Mouse (Mus musculus) heart, embryonic 11.5 days (tissue): ENCODE measurements around the gene Mrtfa. TPM values are rescaled to one million over a fixed set of nuclear protein-coding genes. Genes with fewer than 3 reads are reported as not detected.

ENCODE experiments used
- ATAC-seq: fragments of 200-750 bp; cut with Nextera tagmentation; replicated peaks from 2 replicates; pipeline ENCODE4 v1.8.0; 2017; ENCODE audit warnings: moderate library complexity; ENCODE audit not compliant: insufficient number of reproducible peaks, low FRiP score, low TSS enrichment
- H3K27ac ChIP-seq: fragments of 300-500 bp; sonication (generic); 2 replicates; pipeline ENCODE4 v1.5.1; 2014; ENCODE audit warnings: mild to moderate bottlenecking, low read depth, low read length
- H3K27me3 ChIP-seq: fragments of 300-500 bp; sonication (generic); 2 replicates; pipeline ENCODE4 v1.6.1; 2014; ENCODE audit warnings: mild to moderate bottlenecking, low read length, mixed read lengths; ENCODE audit not compliant: control insufficient read depth, insufficient read depth
- H3K36me3 ChIP-seq: fragments of 300-500 bp; sonication (generic); 2 replicates; pipeline ENCODE4 v1.6.1; 2014; ENCODE audit warnings: mild to moderate bottlenecking, low read length, moderate library complexity, mixed read lengths; ENCODE audit not compliant: control insufficient read depth, insufficient read depth
- H3K4me1 ChIP-seq: fragments of 300-500 bp; sonication (generic); 2 replicates; pipeline ENCODE4 v1.6.1; 2014; ENCODE audit warnings: low read length; ENCODE audit not compliant: control insufficient read depth, insufficient read depth
- H3K4me2 ChIP-seq: fragments of 300-500 bp; sonication (generic); 2 replicates; pipeline ENCODE4 v1.6.1; 2014; ENCODE audit warnings: mild to moderate bottlenecking, moderate library complexity
- H3K4me3 ChIP-seq: fragments of 300-500 bp; sonication (generic); 2 replicates; pipeline ENCODE4 v1.5.1; 2014; ENCODE audit warnings: low read depth, low read length
- H3K9ac ChIP-seq: fragments of 300-500 bp; sonication (generic); 2 replicates; pipeline ENCODE4 v1.6.1; 2014; ENCODE audit warnings: mild to moderate bottlenecking, low read depth, low read length, moderate library complexity
- H3K9me3 ChIP-seq: fragments of 300-500 bp; sonication (generic); replicated peaks from 2 replicates; pipeline ENCODE4 v1.6.1; 2016; ENCODE audit warnings: low read length; ENCODE audit not compliant: control insufficient read depth
- WGBS: fragments of 180-500 bp; shearing (Covaris S2); extraction: QIAGEN DNeasy Blood & Tissue Kit; methylation state at CpG from one replicate; pipeline ENCODE4 v1.1.7; 2014; ENCODE audit not compliant: insufficient replicate concordance; 5-methylcytosine and 5-hydroxymethylcytosine counted together
- polyA plus RNA-seq: library from polyadenylated mRNA; unstranded; fragments of >200 nt; fragmentation: Nextera tagmentation; extraction: Ambion mirVana; gene quantifications from 2 replicates; pipeline ENCODE4 v1.2.1, GENCODE M21; 2014

Mrtfa gene
- polyA plus RNA-seq, 1 experiment from 2014 or later: 20.9 TPM

GRCm38 (mm10) chr15:81044446-81044845 lies 146.1 kb downstream of the Mrtfa start:
- no peak for ATAC-seq
- peaks cover 24% of the 10 kb centered on the region for H3K4me1 ChIP-seq
- no peak overlapping the region for H3K4me2 ChIP-seq
- H3K36me3 ChIP-seq: no peaks in the 10 kb centered on the region; the same call in 1 of the 2 replicates
- H3K9ac ChIP-seq: no peak overlapping the region
- H3K9me3 ChIP-seq: no peaks in the 10 kb centered on the region
- WGBS: 89% methylated on average over 9 of the region's 9 CpGs
- H3K4me3 ChIP-seq: no peak overlapping the region
- H3K27me3 ChIP-seq: no peaks in the 10 kb centered on the region
- H3K27ac ChIP-seq: no peak overlapping the region

GRCm38 (mm10) chr15:81042276-81042931 lies 148.2 kb downstream of the Mrtfa start:
- peak overlapping the region; percentile 41; the same call in 1 of the 2 replicates for H3K27ac ChIP-seq
- H3K9me3 ChIP-seq: no peaks in the 10 kb centered on the region
- WGBS: 44% methylated on average over 13 of the region's 13 CpGs
- no peaks in the 10 kb centered on the region for H3K27me3 ChIP-seq
- no peaks in the 10 kb centered on the region; the same call in 1 of the 2 replicates for H3K36me3 ChIP-seq
- no peak for ATAC-seq
- no peak overlapping the region for H3K4me2 ChIP-seq
- H3K4me3 ChIP-seq: no peak overlapping the region
- H3K4me1 ChIP-seq: peaks cover 20% of the 10 kb centered on the region
- H3K9ac ChIP-seq: no peak overlapping the region

DNA sequence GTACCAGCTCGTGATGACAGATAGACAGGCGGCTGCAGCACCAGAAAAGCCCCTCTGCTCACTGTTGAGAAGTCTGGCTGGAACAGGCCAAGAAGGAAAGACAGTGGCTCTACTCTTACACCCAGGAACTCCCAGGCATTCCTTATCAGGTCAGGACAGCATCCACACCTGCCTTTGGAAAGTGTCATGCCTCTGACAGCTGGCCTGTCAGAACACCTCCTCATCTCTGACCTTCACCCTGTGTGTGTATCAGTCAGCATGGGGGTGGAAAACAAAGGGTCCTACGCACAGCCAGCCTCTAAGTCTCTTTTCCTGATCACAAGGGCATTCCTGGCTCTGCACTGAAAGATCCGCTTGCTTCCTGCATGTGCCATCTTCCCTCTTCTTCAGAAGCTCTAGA lies 148.8 kb downstream of the Mrtfa start:
- Histone ChIP-seq H3K36me3 (no peaks in the 10 kb centered on the region; the same call in 1 of the 2 replicates), H3K27me3 (no peaks in the 10 kb centered on the region), H3K9ac (no peak overlapping the region), H3K4me3 (no peak overlapping the region), H3K4me1 (peaks cover 17% of the 10 kb centered on the region), H3K4me2 (0 out of 2 replicates have a peak overlapping the region, but pooled peaks have one; percentile 4), H3K27ac (peak overlapping the region; percentile 41; the same call in 1 of the 2 replicates), H3K9me3 (no peaks in the 10 kb centered on the region)
- 28% methylated on average over 4 of the region's 4 CpGs for WGBS
- ATAC-seq: peak; percentile 49; the same call in 1 of the 2 replicates

GRCm38 (mm10) chr15:81038419-81038818 lies 152.1 kb downstream of the Mrtfa start:
- no peaks in the 10 kb centered on the region for H3K27me3 ChIP-seq
- H3K9me3 ChIP-seq: no peaks in the 10 kb centered on the region
- no peaks in the 10 kb centered on the region for H3K36me3 ChIP-seq
- H3K9ac ChIP-seq: no peak overlapping the region
- H3K4me2 ChIP-seq: no peak overlapping the region
- H3K4me3 ChIP-seq: no peak overlapping the region
- WGBS: 75% methylated on average over 5 of the region's 5 CpGs
- no peak overlapping the region for H3K27ac ChIP-seq
- ATAC-seq: no peak
- H3K4me1 ChIP-seq: peaks cover 43% of the 10 kb centered on the region

DNA sequence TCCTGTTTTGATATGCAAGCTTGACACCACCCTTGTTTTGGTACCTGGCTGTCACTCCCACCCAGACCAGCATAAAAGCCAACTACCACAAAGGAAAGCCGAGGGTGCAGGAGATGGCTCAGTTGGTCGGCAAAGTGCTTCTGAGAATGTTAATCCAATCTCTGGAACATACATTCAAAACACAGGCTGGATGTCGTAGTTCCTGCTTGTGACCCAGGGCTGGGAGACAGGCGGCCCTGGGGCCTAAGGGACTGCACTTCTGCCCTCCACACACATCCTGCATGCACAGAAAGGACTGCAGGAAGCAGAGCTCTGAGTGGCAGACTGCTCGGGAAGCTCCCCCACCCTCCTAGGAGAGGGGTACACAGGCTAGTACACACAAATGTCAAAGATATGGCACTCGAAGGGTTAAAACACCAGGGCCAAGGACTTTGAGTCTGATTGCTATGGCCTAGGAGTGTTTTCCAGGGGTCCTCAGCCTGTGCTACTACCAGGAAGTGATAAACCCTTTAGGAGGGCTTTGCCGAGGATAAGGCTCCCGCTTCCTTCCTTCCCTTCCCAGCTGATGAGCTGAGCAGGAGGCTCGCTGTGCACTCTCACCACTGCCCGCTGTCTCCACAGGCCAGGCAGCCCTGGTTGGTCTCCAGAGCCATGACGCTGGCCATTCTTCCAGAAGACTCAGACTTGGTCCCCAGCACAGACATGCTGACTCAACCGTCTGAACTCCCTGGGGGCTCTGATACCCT lies 155.0 kb downstream of the Mrtfa start:
- no peak overlapping the region for H3K4me3 ChIP-seq
- no peaks in the 10 kb centered on the region for H3K27me3 ChIP-seq
- H3K27ac ChIP-seq: peak overlapping the region; percentile 71
- H3K4me2 ChIP-seq: no peak overlapping the region
- WGBS: 41% methylated on average over 12 of the region's 12 CpGs
- H3K36me3 ChIP-seq: no peaks in the 10 kb centered on the region
- H3K9ac ChIP-seq: 0 out of 2 replicates have a peak overlapping the region, but pooled peaks have one; percentile 39
- ATAC-seq: no peak; the same call in 1 of the 2 replicates
- no peaks in the 10 kb centered on the region for H3K9me3 ChIP-seq
- peaks cover 33% of the 10 kb centered on the region for H3K4me1 ChIP-seq

- Histone ChIP-seq H3K9me3 (no peaks in the 10 kb centered on the region), H3K36me3 (no peaks in the 10 kb centered on the region), H3K9ac (peak overlapping the region; percentile 10; the same call in 1 of the 2 replicates), H3K27me3 (no peaks in the 10 kb centered on the region), H3K27ac (no peak overlapping the region), H3K4me2 (no peak overlapping the region), H3K4me1 (peaks cover 33% of the 10 kb centered on the region), H3K4me3 (no peak overlapping the region)
- WGBS: 55% methylated on average over 6 of the region's 6 CpGs
- no peak for ATAC-seq
These were observed 156.4 kb downstream of the Mrtfa start for GRCm38 (mm10) chr15:81034119-81034518.

DNA sequence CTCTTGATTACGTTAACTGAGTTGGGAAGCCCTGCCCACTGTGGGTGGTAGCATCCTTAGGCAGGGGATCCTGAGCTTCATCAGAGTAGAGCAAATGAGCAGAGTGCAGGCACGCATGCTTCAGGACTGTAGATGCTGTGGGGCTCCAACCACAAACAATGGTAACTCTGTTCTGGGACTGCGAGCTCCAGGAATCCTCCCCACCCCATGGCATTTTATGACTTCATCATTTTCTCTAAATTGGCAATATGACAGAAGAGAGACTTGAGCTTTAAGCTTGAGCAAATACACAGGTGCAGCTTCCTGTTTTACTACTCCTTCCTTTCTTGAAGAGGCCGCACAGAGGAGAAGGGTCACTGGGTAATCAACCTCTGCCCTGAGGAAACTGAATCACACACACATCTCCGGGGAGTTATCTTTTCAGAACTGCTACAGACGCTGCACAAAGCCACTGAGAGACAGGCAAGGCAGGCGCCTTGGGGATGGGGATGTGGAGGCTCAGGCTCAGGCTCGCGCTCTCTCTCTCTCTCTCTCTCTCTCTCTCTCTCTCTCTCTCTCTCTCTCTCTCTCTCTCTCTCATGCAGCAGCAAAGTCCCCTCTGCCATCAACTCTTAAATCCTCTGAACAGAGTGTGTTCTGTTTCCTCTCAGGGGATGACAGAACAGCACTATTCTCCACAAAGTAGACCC lies 157.5 kb downstream of the Mrtfa start:
- no peak overlapping the region for H3K4me2 ChIP-seq
- H3K36me3 ChIP-seq: no peaks in the 10 kb centered on the region
- H3K4me3 ChIP-seq: no peak overlapping the region
- H3K27me3 ChIP-seq: no peaks in the 10 kb centered on the region
- H3K9ac ChIP-seq: no peak overlapping the region
- peaks cover 34% of the 10 kb centered on the region for H3K4me1 ChIP-seq
- WGBS: 34% methylated on average over 9 of the region's 9 CpGs
- no peak for ATAC-seq
- no peak overlapping the region for H3K27ac ChIP-seq
- H3K9me3 ChIP-seq: no peaks in the 10 kb centered on the region

DNA sequence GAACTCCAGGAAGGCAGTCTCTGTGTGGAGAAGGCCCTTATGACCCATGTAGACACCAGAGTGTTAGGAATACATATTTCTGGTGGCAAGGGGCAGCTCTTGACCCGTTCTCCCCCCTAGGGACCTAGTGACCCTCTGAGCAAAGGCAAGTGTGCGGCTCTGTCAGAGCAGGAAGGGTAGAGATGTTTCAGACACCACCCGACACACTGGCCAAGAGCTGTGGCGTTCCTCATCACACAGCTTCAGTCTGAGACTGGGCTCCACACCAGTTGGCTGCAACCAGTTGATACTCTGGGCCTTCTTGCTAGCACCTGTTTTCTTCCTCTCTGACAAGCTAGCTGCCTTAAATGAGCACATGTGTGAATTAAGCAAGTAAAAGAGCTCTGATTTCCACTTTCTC lies 158.9 kb downstream of the Mrtfa start:
- peaks cover 47% of the 10 kb centered on the region for H3K4me1 ChIP-seq
- no peak overlapping the region for H3K4me3 ChIP-seq
- no peak for ATAC-seq
- H3K36me3 ChIP-seq: no peaks in the 10 kb centered on the region
- 82% methylated on average over 4 of the region's 4 CpGs for WGBS
- H3K9ac ChIP-seq: no peak overlapping the region
- no peak overlapping the region for H3K4me2 ChIP-seq
- no peak overlapping the region for H3K27ac ChIP-seq
- H3K27me3 ChIP-seq: no peaks in the 10 kb centered on the region
- no peaks in the 10 kb centered on the region for H3K9me3 ChIP-seq
